Mouse (Mus musculus) limb, embryonic 15.5 days (tissue): ENCODE measurements at regions not wholly inside any gene's neighbourhood (a gene's known extent, or its start where the extent isn't known, plus 50 kb on each side); places are given as distances from the start of the nearest gene placed in this dataset.

Experiments
- ATAC-seq: fragments of 200-750 bp; cut with Nextera tagmentation; 2 replicates; pipeline ENCODE4 v1.8.0; 2017; ENCODE audit warnings: low read depth, moderate TSS enrichment; ENCODE audit not compliant: insufficient number of reproducible peaks, low FRiP score, low TSS enrichment
- H3K27ac ChIP-seq: fragments of 300-500 bp; sonication (generic); 2 replicates; pipeline ENCODE4 v1.5.1; 2015; ENCODE audit warnings: moderate library complexity, mild to moderate bottlenecking, inconsistent platforms
- H3K27me3 ChIP-seq: fragments of 300-500 bp; sonication (generic); 2 replicates; pipeline ENCODE4 v1.6.1; 2015; ENCODE audit warnings: inconsistent platforms
- H3K36me3 ChIP-seq: fragments of 300-500 bp; sonication (generic); 2 replicates; pipeline ENCODE4 v1.6.1; 2015; ENCODE audit warnings: inconsistent platforms
- H3K4me1 ChIP-seq: fragments of 300-500 bp; sonication (generic); 2 replicates; pipeline ENCODE4 v1.6.1; 2015; ENCODE audit warnings: inconsistent platforms
- H3K4me2 ChIP-seq: fragments of 300-500 bp; sonication (generic); 2 replicates; pipeline ENCODE4 v1.6.1; 2015; ENCODE audit warnings: mild to moderate bottlenecking, inconsistent platforms
- H3K4me3 ChIP-seq: fragments of 300-500 bp; sonication (generic); 2 replicates; pipeline ENCODE4 v1.5.1; 2015; ENCODE audit warnings: mild to moderate bottlenecking, inconsistent platforms
- H3K9ac ChIP-seq: fragments of 300-500 bp; sonication (generic); 2 replicates; pipeline ENCODE4 v1.6.1; 2015; ENCODE audit warnings: inconsistent platforms
- H3K9me3 ChIP-seq: fragments of 300-500 bp; sonication (generic); 2 replicates; pipeline ENCODE4 v1.6.1; 2016; ENCODE audit warnings: inconsistent platforms
- WGBS: fragments of 180-500 bp; shearing (Covaris S2); methylation state at CpG from one replicate; pipeline ENCODE4 v1.1.7; 2015; 5-methylcytosine and 5-hydroxymethylcytosine counted together

- 71% methylated on average over 8 of the region's 8 CpGs for WGBS
- ATAC-seq, result no peak
Measured at GRCm38 (mm10) chr15:93807993-93808392, 212.3 kb upstream of the Prickle1 start.

GRCm38 (mm10) chr15:93807505-93807904, 211.8 kb upstream of the Prickle1 start:
- no peak overlapping the region for H3K27ac ChIP-seq
- H3K4me3 ChIP-seq, result no peak overlapping the region
- no peaks in the 10 kb centered on the region for H3K4me1 ChIP-seq
- no peak overlapping the region for H3K9ac ChIP-seq
- H3K4me2 ChIP-seq, result no peak overlapping the region
- H3K9me3 ChIP-seq, result no peaks in the 10 kb centered on the region
- WGBS, result 85% methylated on average over 8 of the region's 8 CpGs
- H3K27me3 ChIP-seq, result no peaks in the 10 kb centered on the region
- H3K36me3 ChIP-seq, result no peaks in the 10 kb centered on the region
- ATAC-seq, result no peak

More at GRCm38 (mm10) chr15:93807993-93808392, 212.3 kb upstream of the Prickle1 start:
- Histone ChIP-seq H3K9me3 (no peaks in the 10 kb centered on the region), H3K27me3 (no peaks in the 10 kb centered on the region), H3K9ac (no peak overlapping the region), H3K4me2 (no peak overlapping the region), H3K27ac (no peak overlapping the region), H3K4me3 (no peak overlapping the region), H3K4me1 (no peaks in the 10 kb centered on the region), H3K36me3 (no peaks in the 10 kb centered on the region)

GRCm38 (mm10) chr15:93804703-93805102, 209.0 kb upstream of the Prickle1 start:
- Histone ChIP-seq H3K4me3 (no peak overlapping the region), H3K36me3 (no peaks in the 10 kb centered on the region), H3K9me3 (no peaks in the 10 kb centered on the region), H3K4me2 (no peak overlapping the region), H3K4me1 (no peaks in the 10 kb centered on the region), H3K27ac (no peak overlapping the region), H3K9ac (no peak overlapping the region), H3K27me3 (no peaks in the 10 kb centered on the region)
- WGBS, result 87% methylated on average over 9 of the region's 9 CpGs
- ATAC-seq, result no peak

- peaks cover 23% of the 10 kb centered on the region for H3K4me1 ChIP-seq
- H3K36me3 ChIP-seq, result no peaks in the 10 kb centered on the region
- H3K27ac ChIP-seq, result no peak overlapping the region
- no peak overlapping the region for H3K4me2 ChIP-seq
- WGBS, result 51% methylated on average over 9 of the region's 9 CpGs
- no peak overlapping the region for H3K4me3 ChIP-seq
- H3K9me3 ChIP-seq, result no peaks in the 10 kb centered on the region
- ATAC-seq, result no peak
- no peaks in the 10 kb centered on the region for H3K27me3 ChIP-seq
- H3K9ac ChIP-seq, result no peak overlapping the region
Measured at GRCm38 (mm10) chr15:93790531-93790930, 194.8 kb upstream of the Prickle1 start.

GRCm38 (mm10) chr15:93789762-93790161, 194.1 kb upstream of the Prickle1 start:
- no peak overlapping the region for H3K4me3 ChIP-seq
- H3K4me1 ChIP-seq, result peaks cover 23% of the 10 kb centered on the region
- H3K36me3 ChIP-seq, result no peaks in the 10 kb centered on the region
- WGBS, result 32% methylated on average over 3 of the region's 3 CpGs
- no peak for ATAC-seq
- H3K9me3 ChIP-seq, result no peaks in the 10 kb centered on the region
- no peak overlapping the region for H3K4me2 ChIP-seq
- no peak overlapping the region for H3K27ac ChIP-seq
- no peak overlapping the region for H3K9ac ChIP-seq
- H3K27me3 ChIP-seq, result no peaks in the 10 kb centered on the region

- H3K9ac ChIP-seq, result no peak overlapping the region
- no peaks in the 10 kb centered on the region for H3K36me3 ChIP-seq
- H3K27ac ChIP-seq, result peak overlapping the region; percentile 65
- H3K4me3 ChIP-seq, result no peak overlapping the region
- no peak for ATAC-seq
- no peaks in the 10 kb centered on the region for H3K9me3 ChIP-seq
- no peak overlapping the region for H3K4me2 ChIP-seq
- 55% methylated on average over 6 of the region's 6 CpGs for WGBS
- H3K4me1 ChIP-seq, result peaks cover 23% of the 10 kb centered on the region
- H3K27me3 ChIP-seq, result no peaks in the 10 kb centered on the region
Measured at GRCm38 (mm10) chr15:93787361-93787760, 191.7 kb upstream of the Prickle1 start.

GRCm38 (mm10) chr15:93785846-93786412, 190.2 kb upstream of the Prickle1 start:
- no peak overlapping the region for H3K4me3 ChIP-seq
- H3K9ac ChIP-seq, result no peak overlapping the region
- 72% methylated on average over 11 of the region's 11 CpGs for WGBS
- no peaks in the 10 kb centered on the region for H3K9me3 ChIP-seq
- ATAC-seq, result no peak
- no peaks in the 10 kb centered on the region for H3K36me3 ChIP-seq
- H3K27me3 ChIP-seq, result no peaks in the 10 kb centered on the region
- no peak overlapping the region for H3K4me2 ChIP-seq
- H3K4me1 ChIP-seq, result peaks cover 14% of the 10 kb centered on the region
- H3K27ac ChIP-seq, result peak overlapping the region; percentile 12; the same call in 1 of the 2 replicates

GRCm38 (mm10) chr15:93783736-93784135, 188.0 kb upstream of the Prickle1 start:
- Histone ChIP-seq H3K36me3 (no peaks in the 10 kb centered on the region), H3K9ac (no peak overlapping the region), H3K4me3 (no peak overlapping the region), H3K9me3 (no peaks in the 10 kb centered on the region), H3K4me2 (no peak overlapping the region), H3K4me1 (peaks cover 7% of the 10 kb centered on the region; the same call in 1 of the 2 replicates), H3K27me3 (no peaks in the 10 kb centered on the region), H3K27ac (no peak overlapping the region; the same call in none of the 2 replicates)
- no peak for ATAC-seq
- WGBS, result 47% methylated on average over 4 of the region's 4 CpGs

- no peak for ATAC-seq
Measured at GRCm38 (mm10) chr15:93775199-93775745, 179.6 kb upstream of the Prickle1 start.

GRCm38 (mm10) chr15:93774340-93774739, 178.6 kb upstream of the Prickle1 start:
- peaks cover 22% of the 10 kb centered on the region for H3K4me1 ChIP-seq
- no peak overlapping the region for H3K27ac ChIP-seq
- H3K9ac ChIP-seq, result no peak overlapping the region
- H3K27me3 ChIP-seq, result no peaks in the 10 kb centered on the region
- 35% methylated on average over 4 of the region's 4 CpGs for WGBS
- H3K36me3 ChIP-seq, result no peaks in the 10 kb centered on the region
- no peaks in the 10 kb centered on the region for H3K9me3 ChIP-seq
- H3K4me2 ChIP-seq, result no peak overlapping the region
- ATAC-seq, result no peak
- no peak overlapping the region for H3K4me3 ChIP-seq

More at GRCm38 (mm10) chr15:93775199-93775745, 179.6 kb upstream of the Prickle1 start:
- H3K36me3 ChIP-seq, result no peaks in the 10 kb centered on the region
- H3K27me3 ChIP-seq, result no peaks in the 10 kb centered on the region
- H3K4me2 ChIP-seq, result no peak overlapping the region
- WGBS, result 51% methylated on average over 12 of the region's 12 CpGs
- H3K27ac ChIP-seq, result no peak overlapping the region
- H3K4me3 ChIP-seq, result no peak overlapping the region
- no peak overlapping the region for H3K9ac ChIP-seq
- H3K4me1 ChIP-seq, result peaks cover 20% of the 10 kb centered on the region
- H3K9me3 ChIP-seq, result no peaks in the 10 kb centered on the region

GRCm38 (mm10) chr15:93766981-93767380, 171.3 kb upstream of the Prickle1 start:
- Histone ChIP-seq H3K9me3 (no peaks in the 10 kb centered on the region), H3K4me1 (peaks cover 20% of the 10 kb centered on the region; the same call in 1 of the 2 replicates), H3K36me3 (no peaks in the 10 kb centered on the region), H3K4me3 (no peak overlapping the region), H3K9ac (no peak overlapping the region), H3K4me2 (no peak overlapping the region), H3K27me3 (no peaks in the 10 kb centered on the region), H3K27ac (no peak overlapping the region)
- no peak for ATAC-seq
- 54% methylated on average over 3 of the region's 3 CpGs for WGBS

GRCm38 (mm10) chr15:93763047-93763446, 167.4 kb upstream of the Prickle1 start:
- 87% methylated on average over 5 of the region's 5 CpGs for WGBS
- H3K4me3 ChIP-seq, result no peak overlapping the region

More at GRCm38 (mm10) chr15:93763047-93763446, 167.4 kb upstream of the Prickle1 start:
- H3K9me3 ChIP-seq, result no peaks in the 10 kb centered on the region
- no peak for ATAC-seq
- H3K4me2 ChIP-seq, result no peak overlapping the region
- H3K27ac ChIP-seq, result no peak overlapping the region
- no peaks in the 10 kb centered on the region for H3K27me3 ChIP-seq
- H3K4me1 ChIP-seq, result peaks cover 11% of the 10 kb centered on the region; the same call in 1 of the 2 replicates
- H3K9ac ChIP-seq, result no peak overlapping the region
- no peaks in the 10 kb centered on the region for H3K36me3 ChIP-seq
